Mouse (Mus musculus) thymus, postnatal 4 days (tissue): Measurements from ENCODE around the gene Pomp.
A peak's percentile ranks its signal among the peaks of the same experiment; 100 is the strongest.
"Not testable (repeated sequence)": the region's sequence is repeated elsewhere in the genome, so short reads cannot be mapped to it uniquely, and the experiment has no call there.

Experiments used
- DNase-seq: peaks from one replicate; pipeline ENCODE4 v3.0.0; 2021

Gene Pomp

DNA sequence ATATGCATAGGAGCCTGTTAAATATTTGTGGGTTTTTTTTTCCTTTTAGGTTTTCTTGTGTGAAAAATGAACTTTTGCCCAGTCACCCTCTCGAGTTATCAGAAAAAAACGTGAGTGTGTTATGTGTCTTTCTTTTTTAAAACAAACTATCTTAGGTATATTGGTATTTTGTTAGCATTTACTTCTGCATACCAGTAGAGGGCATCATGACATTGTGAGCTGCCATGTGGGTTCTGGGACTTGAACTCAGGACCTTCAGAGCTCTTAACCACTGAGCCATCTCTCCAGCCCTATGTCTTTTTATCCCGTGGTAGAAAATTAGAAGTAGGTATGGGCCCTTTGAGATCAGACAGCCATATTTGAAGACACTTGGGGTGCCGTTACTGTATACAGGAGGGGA lies 8.4 kb downstream of the Pomp start:
- DNase-seq = no peak

DNA sequence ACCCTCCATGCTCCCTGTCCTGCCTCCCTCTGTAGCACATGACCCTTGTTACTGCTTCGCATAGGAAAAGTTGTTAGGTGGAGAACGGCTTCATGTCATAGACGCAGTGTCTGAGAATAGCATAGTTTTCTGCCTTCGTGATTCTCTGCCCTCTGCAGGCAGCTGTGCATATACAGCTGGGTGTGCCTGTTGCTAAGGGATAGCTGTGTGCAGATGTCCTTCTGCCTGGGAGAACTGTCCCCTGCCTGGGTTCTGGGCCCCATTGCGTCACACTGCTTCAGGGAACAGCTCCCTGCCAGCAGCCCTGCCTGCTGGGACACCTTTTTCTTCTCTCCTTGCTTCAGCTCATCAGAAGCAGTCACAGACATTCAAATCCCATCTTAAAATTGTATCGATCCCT lies 9.3 kb downstream of the Pomp start:
- DNase-seq = no peak

DNA sequence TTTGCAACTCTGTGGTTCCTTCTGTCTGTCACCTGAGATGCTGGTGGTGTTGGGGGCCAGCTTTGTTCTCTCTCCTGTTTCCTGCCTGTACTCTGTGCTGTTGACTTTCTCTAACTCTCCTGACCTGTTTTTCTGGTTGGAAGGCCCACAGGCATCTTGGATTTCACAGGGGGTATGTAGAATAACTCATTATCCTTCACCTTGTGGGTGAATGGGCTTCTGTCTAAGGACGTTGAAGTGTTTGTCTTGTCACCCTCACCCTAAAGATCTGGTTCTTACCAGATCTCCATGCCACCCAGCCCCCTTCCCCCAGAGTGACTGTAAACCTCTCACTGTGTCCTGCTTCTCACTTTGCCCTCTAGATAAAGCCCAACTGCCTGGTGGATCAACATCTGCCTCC lies 10.0 kb downstream of the Pomp start:
- DNase-seq = no peak

GRCm38 (mm10) chr5:147871091-147871820 lies 11.0 kb downstream of the Pomp start:
- no peak for DNase-seq

DNA sequence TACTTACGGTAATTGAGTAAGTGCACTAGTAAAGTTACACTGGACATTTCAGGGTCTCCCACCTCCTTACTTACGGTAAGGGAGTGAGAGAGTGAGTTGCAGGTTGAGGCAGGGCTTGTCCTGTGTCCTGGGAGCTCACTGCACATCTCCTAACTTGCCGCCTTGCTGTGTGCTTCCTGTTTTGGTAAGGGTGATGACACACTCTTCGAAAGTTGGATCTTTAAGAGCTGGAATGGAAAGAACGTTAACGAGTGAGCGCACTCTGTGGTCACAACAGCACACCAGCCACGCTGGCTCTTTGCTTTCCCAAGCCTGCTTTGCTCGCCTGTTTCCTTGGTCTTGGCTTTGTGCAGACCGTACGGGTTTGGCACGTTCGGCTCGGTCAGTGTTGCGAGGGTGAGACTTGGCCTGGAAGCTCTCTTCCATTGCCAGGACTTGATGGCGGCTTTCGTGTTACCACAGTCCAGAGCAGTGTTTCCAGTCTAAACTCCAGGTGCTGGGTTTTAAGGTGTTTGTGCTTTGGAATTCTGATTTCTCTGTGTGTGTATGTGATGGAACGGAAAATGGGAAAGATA lies 14.3 kb downstream of the Pomp start:
- no peak for DNase-seq

GRCm38 (mm10) chr5:147875210-147875609 lies 14.9 kb downstream of the Pomp start:
- no peak for DNase-seq

DNA sequence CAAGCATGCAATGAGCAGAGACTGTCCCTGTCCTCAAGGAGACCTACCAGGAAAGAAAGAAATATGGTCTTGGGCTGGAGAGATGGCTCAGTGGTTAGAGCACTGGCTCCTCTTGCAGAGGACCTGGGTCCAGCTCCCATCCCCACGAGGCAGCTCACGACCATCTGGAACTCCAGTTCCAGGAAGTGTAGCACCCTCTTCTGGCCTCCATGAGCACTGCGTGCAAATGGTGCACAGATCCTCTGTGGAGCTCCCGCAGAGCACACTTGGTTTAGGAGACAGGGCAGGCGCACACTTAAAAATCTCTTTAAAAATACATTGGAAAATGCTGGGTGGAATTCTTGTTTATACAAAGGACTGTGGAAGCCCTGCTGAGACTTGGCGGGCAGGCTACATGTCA lies 17.3 kb downstream of the Pomp start:
- DNase-seq = peak; percentile 50

DNA sequence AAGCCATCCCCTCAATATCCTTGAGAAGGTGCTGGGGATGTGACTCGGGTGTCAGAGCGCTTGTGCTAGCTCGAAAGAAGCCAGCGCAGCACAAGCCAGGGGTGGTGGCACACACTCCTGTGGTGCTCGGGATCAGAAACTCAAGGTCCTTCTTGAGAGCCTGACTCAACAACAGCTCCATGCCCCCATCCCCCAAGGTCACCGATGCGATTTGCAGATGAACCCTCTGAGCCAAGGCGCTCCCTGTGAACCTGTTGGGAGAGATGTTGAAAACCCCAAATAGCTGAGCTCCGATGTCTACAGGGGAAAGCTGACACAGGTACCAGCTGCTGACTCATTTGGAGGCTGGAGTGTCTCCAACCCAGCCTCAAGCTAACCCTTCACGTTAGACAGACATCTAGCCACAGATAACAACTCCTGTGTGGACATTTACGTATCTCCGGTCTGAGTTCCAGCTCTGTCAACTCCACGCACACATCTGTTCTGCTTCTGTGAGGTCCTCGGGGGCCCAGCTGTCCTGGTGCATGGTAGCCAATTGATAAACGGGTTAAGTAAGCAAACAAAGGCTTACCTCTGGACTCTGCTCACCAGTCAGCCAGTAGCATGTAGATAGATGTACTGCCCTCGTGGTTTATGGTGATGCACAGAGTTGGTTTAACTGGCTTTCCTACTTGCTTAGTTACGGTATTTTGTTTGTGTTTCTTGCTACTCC lies 19.9 kb downstream of the Pomp start:
- DNase-seq = no peak

DNA sequence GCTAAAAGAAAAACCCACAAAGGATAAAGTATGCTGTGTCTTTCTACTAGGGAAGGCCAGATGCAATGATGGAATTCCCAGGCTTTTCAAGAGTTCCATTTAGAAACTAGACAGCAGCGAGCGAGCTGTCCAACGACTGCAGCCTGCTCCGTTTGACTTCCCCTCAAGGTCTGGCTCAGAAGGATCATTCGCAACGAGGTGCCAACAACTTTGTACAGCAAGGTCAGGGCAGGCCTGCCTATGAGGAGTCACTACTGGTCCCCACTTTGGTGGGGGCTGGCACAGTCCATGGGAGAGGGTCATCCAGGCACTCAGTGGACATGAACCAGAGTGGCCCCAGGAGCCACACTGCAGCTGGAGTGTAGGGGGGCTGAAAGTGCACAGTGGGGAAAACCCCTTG lies 23.3 kb downstream of the Pomp start:
- no peak for DNase-seq

DNA sequence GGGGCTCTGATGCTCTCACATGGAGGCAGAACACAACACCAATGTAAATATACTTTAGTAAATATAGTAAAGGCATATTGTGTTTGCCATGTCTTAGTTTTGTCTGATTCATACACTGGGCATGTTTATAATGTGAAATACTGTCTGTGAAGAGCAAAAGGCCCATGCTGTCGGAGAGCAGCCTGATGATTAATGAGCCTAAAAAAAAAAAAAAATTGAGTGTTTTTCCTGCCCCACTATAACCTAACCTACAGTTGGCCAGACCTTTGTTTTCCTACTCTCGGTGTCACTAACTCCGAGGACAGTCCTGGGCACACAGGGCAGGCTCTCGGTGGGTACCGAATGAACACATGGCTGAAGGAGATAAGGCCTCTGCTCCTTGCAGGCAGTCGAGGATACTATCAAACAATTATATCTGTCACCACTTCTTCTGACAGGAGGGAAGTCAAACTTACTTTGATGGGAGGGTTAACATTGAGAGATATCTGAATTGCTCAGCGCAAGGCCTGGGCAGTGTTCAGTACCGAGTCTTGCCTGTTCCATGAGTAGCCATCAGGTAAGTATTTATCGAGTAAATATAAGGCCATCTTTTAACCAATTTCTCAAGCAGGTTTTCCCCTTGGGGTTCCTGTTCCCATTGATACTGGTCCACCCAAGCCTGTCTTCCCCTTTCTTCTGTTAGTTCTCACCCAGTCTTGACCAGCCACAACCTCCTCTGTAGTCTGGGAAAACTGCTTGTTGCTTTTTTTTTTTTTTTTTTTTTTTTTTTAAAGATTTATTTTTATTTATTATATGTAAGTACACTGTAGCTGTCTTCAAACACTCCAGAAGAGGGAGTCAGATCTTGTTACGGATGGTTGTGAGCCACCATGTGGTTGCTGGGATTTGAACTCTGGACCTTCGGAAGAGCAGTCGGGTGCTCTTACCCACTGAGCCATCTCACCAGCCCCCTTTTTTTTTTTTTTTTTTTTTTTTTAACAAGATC lies 28.3 kb downstream of the Pomp start:
- DNase-seq = no peak

- DNase-seq = no peak
These were observed 32.5 kb downstream of the Pomp start for GRCm38 (mm10) chr5:147892735-147893134.

GRCm38 (mm10) chr5:147893143-147893542 lies 32.9 kb downstream of the Pomp start:
- DNase-seq = no peak

- DNase-seq = peak; percentile 57
These were observed 33.6 kb downstream of the Pomp start for GRCm38 (mm10) chr5:147893766-147894454.

- peak; percentile 92 for DNase-seq
These were observed 34.3 kb downstream of the Pomp start, which contains the start of gene Slc46a3 for GRCm38 (mm10) chr5:147894455-147895076. Gene Slc46a3 (minus strand): TSS chr5:147894815.

DNA sequence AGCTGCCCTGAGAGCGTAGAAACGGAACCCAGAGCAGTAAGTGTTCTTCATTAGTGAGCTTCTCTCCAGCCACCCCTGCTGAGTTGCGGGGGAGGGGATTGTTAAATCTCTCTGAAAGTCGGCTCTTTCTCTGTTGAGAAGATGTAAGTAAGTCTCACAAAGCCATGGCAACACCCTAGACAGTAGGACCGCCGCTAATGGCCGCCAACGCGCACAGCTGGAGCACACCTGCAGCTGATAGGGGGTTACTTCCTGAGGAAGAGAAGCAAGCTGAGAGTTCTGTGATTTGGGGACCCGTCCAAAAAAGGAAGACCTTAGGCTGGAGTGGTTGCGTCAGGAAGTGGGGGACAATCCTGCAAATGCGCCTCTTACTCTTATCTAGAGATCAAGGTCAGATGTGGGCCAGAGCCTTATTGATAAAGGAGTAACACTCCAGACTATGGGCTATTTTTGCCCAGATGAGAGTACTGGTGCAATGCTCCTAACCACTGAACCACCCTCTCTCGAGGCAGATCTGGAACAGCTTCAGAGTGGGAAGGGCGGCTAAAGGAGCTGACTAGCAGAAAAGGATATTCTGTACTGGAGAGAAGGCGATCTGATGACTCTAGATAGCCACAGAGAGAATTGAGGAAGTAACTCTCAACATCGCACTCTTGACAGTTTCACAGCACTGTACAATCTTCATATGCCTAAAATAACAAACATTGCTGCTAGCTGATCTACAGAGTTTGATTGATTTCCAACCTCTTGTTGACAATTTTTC lies 35.4 kb downstream of the Pomp start:
- peak; percentile 51 for DNase-seq

- not testable (repeated sequence) for DNase-seq
These were observed 36.2 kb downstream of the Pomp start for GRCm38 (mm10) chr5:147896501-147896900.

GRCm38 (mm10) chr5:147898254-147898653 lies 38.0 kb downstream of the Pomp start:
- DNase-seq = no peak

GRCm38 (mm10) chr5:147898968-147899549 lies 38.8 kb downstream of the Pomp start:
- DNase-seq = no peak

- no peak for DNase-seq
These were observed 41.9 kb downstream of the Pomp start for GRCm38 (mm10) chr5:147902008-147902757.

DNA sequence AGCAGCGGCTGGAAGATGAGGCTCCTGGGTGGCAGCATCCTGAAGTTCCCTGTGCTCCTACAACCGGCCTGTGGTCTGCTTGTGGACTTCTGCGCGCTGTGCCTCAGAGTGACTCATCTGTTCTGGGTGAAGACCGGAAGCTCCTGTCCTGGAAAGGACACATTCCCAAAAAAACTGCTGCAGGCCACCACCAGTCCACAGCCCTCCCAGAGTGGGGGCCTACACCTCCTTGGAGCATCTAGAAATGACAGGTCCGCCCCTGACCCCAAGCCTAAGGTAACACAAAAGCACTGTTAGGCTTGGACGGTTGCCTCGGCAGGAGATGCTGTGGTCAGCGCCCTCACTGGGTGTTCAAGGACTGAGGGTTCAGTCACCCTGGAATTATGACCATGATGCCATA lies 42.9 kb downstream of the Pomp start:
- no peak for DNase-seq
